Mouse (Mus musculus) neural tube, embryonic 11.5 days (tissue): ENCODE results near the gene Zfyve16. TPM values are rescaled to one million over a fixed set of nuclear protein-coding genes. Genes with fewer than 3 reads are reported as not detected.

Experiments used
- ATAC-seq: fragments of 200-750 bp; cut with Nextera tagmentation; 2 replicates; pipeline ENCODE4 v1.8.0; 2017; ENCODE audit warnings: moderate number of reproducible peaks, mild to moderate bottlenecking, moderate TSS enrichment, moderate library complexity; ENCODE audit not compliant: insufficient read depth, low FRiP score, low TSS enrichment
- DNase-seq: peaks from one replicate; pipeline ENCODE4 v3.0.0-alpha.2; 2015; ENCODE audit warnings: low spot score
- H3K27ac ChIP-seq: fragments of 300-500 bp; sonication (generic); 2 replicates; pipeline ENCODE4 v1.5.1; 2014; ENCODE audit warnings: low read depth, mild to moderate bottlenecking, low read length
- H3K27me3 ChIP-seq: fragments of 300-500 bp; sonication (generic); 2 replicates; pipeline ENCODE4 v1.6.1; 2014; ENCODE audit warnings: mild to moderate bottlenecking, low read length, mixed read lengths; ENCODE audit not compliant: control insufficient read depth, insufficient read depth
- H3K36me3 ChIP-seq: fragments of 300-500 bp; sonication (generic); 2 replicates; pipeline ENCODE4 v1.6.1; 2014; ENCODE audit warnings: mild to moderate bottlenecking, low read length, moderate library complexity, mixed read lengths; ENCODE audit not compliant: control insufficient read depth, insufficient read depth
- H3K4me1 ChIP-seq: fragments of 300-500 bp; sonication (generic); 2 replicates; pipeline ENCODE4 v1.6.1; 2014; ENCODE audit warnings: low read length, mixed read lengths; ENCODE audit not compliant: control insufficient read depth, insufficient read depth
- H3K4me2 ChIP-seq: fragments of 300-500 bp; sonication (generic); 2 replicates; pipeline ENCODE4 v1.6.1; 2014; ENCODE audit warnings: low read depth, mild to moderate bottlenecking, moderate library complexity
- H3K4me3 ChIP-seq: fragments of 300-500 bp; sonication (generic); 2 replicates; pipeline ENCODE4 v1.5.1; 2014; ENCODE audit warnings: low read depth, low read length
- H3K9ac ChIP-seq: fragments of 300-500 bp; sonication (generic); 2 replicates; pipeline ENCODE4 v1.6.1; 2014; ENCODE audit warnings: mild to moderate bottlenecking, low read length
- H3K9me3 ChIP-seq: fragments of 300-500 bp; sonication (generic); 2 replicates; pipeline ENCODE4 v1.6.1; 2016; ENCODE audit warnings: low read length; ENCODE audit not compliant: control insufficient read depth
- WGBS: fragments of 180-500 bp; shearing (Covaris S2); extraction: QIAGEN DNeasy Blood & Tissue Kit; methylation state at CpG from one replicate; pipeline ENCODE4 v1.1.7; 2014; 5-methylcytosine and 5-hydroxymethylcytosine counted together
- polyA plus RNA-seq: library from polyadenylated mRNA; unstranded; fragments of >200 nt; fragmentation: Nextera tagmentation; extraction: Ambion mirVana; gene quantifications from 2 replicates; pipeline ENCODE4 v1.2.1, GENCODE M21; 2014

Zfyve16 gene
- 13.4 and 14.7 TPM in 2 replicates for polyA plus RNA-seq

- Histone ChIP-seq H3K4me1 (peaks cover 4% of the 10 kb centered on the region), H3K4me3 (peak within 1 kb of the TSS; percentile 60), H3K36me3 (no peaks in the 10 kb centered on the region), H3K27me3 (no peaks in the 10 kb centered on the region), H3K4me2 (peak within 1 kb of the TSS; percentile 72), H3K9ac (peak within 1 kb of the TSS; percentile 78), H3K9me3 (no peaks in the 10 kb centered on the region), H3K27ac (peak within 1 kb of the TSS; percentile 90)
- ATAC-seq: peak; percentile 98
- under 1% methylated on average over 42 of the region's 46 CpGs for WGBS
- peak; percentile 99 for DNase-seq
Measured at GRCm38 (mm10) chr13:92530721-92531211, at the start of gene Zfyve16. Zfyve16 (minus strand) TSS chr13:92530868.

GRCm38 (mm10) chr13:92578210-92578609 is 47.5 kb upstream of the Zfyve16 start:
- no peak overlapping the region for H3K4me2 ChIP-seq
- no peaks in the 10 kb centered on the region for H3K36me3 ChIP-seq
- DNase-seq (no peak), ATAC-seq (no peak)
- no peaks in the 10 kb centered on the region for H3K27me3 ChIP-seq
- no peaks in the 10 kb centered on the region for H3K9me3 ChIP-seq
- H3K4me3 ChIP-seq: no peak overlapping the region
- no peak overlapping the region for H3K27ac ChIP-seq
- H3K4me1 ChIP-seq: no peaks in the 10 kb centered on the region
- H3K9ac ChIP-seq: no peak overlapping the region
- 82% methylated on average over 4 of the region's 4 CpGs for WGBS

GRCm38 (mm10) chr13:92576688-92577087 is 46.0 kb upstream of the Zfyve16 start:
- no peak overlapping the region for H3K27ac ChIP-seq
- H3K9ac ChIP-seq: no peak overlapping the region
- no peaks in the 10 kb centered on the region for H3K36me3 ChIP-seq
- no peaks in the 10 kb centered on the region for H3K9me3 ChIP-seq
- no peak overlapping the region for H3K4me3 ChIP-seq
- no peaks in the 10 kb centered on the region for H3K4me1 ChIP-seq
- 71% methylated on average over 6 of the region's 6 CpGs for WGBS
- no peak overlapping the region for H3K4me2 ChIP-seq
- ATAC-seq: no peak
- no peak for DNase-seq
- H3K27me3 ChIP-seq: no peaks in the 10 kb centered on the region

GRCm38 (mm10) chr13:92576072-92576471 is 45.4 kb upstream of the Zfyve16 start, which contains the start of gene Spz1:
Spz1 (minus strand) TSS chr13:92576172.
- DNase-seq (no peak), ATAC-seq (no peak)
- Histone ChIP-seq H3K27ac (no peak within 1 kb of the TSS), H3K9ac (no peak within 1 kb of the TSS), H3K4me3 (no peak within 1 kb of the TSS), H3K9me3 (no peaks in the 10 kb centered on the region), H3K4me1 (no peaks in the 10 kb centered on the region), H3K27me3 (no peaks in the 10 kb centered on the region), H3K36me3 (no peaks in the 10 kb centered on the region), H3K4me2 (no peak within 1 kb of the TSS)

GRCm38 (mm10) chr13:92559429-92559828 is 28.8 kb upstream of the Zfyve16 start:
- ATAC-seq (no peak), DNase-seq (no peak)
- Histone ChIP-seq H3K4me3 (no peak overlapping the region), H3K27ac (no peak overlapping the region), H3K27me3 (no peaks in the 10 kb centered on the region), H3K36me3 (no peaks in the 10 kb centered on the region), H3K9ac (no peak overlapping the region), H3K9me3 (no peaks in the 10 kb centered on the region), H3K4me2 (no peak overlapping the region), H3K4me1 (peaks cover 9% of the 10 kb centered on the region; the same call in 1 of the 2 replicates)
- WGBS: 71% methylated on average over 5 of the region's 5 CpGs

GRCm38 (mm10) chr13:92557229-92557628 is 26.6 kb upstream of the Zfyve16 start:
- H3K4me1 ChIP-seq: peaks cover 9% of the 10 kb centered on the region; the same call in 1 of the 2 replicates
- DNase-seq (no peak), ATAC-seq (no peak)
- no peak overlapping the region for H3K9ac ChIP-seq
- no peaks in the 10 kb centered on the region for H3K36me3 ChIP-seq
- H3K9me3 ChIP-seq: no peaks in the 10 kb centered on the region
- no peak overlapping the region for H3K4me2 ChIP-seq
- H3K27ac ChIP-seq: 0 out of 2 replicates have a peak overlapping the region, but pooled peaks have one; percentile 8
- H3K4me3 ChIP-seq: no peak overlapping the region
- no peaks in the 10 kb centered on the region for H3K27me3 ChIP-seq
- 47% methylated on average over 2 of the region's 2 CpGs for WGBS

- Histone ChIP-seq H3K9me3 (no peaks in the 10 kb centered on the region), H3K36me3 (no peaks in the 10 kb centered on the region), H3K27me3 (no peaks in the 10 kb centered on the region), H3K27ac (no peak overlapping the region), H3K4me2 (no peak overlapping the region), H3K4me3 (no peak overlapping the region), H3K9ac (no peak overlapping the region), H3K4me1 (peaks cover 9% of the 10 kb centered on the region; the same call in 1 of the 2 replicates)
- WGBS: 13% methylated on average over 8 of the region's 8 CpGs
- DNase-seq (peak; percentile 52), ATAC-seq (0 out of 2 replicates have a peak, but pooled peaks have one; percentile 35)
Measured at GRCm38 (mm10) chr13:92556458-92557126, 25.9 kb upstream of the Zfyve16 start.

- no peak for ATAC-seq
- H3K27me3 ChIP-seq: no peaks in the 10 kb centered on the region
- 85% methylated on average over 4 of the region's 4 CpGs for WGBS
Measured at GRCm38 (mm10) chr13:92547093-92547492, 16.4 kb upstream of the Zfyve16 start.

GRCm38 (mm10) chr13:92540997-92541396 is 10.3 kb upstream of the Zfyve16 start:
- Histone ChIP-seq H3K4me2 (no peak overlapping the region), H3K36me3 (no peaks in the 10 kb centered on the region), H3K27ac (no peak overlapping the region), H3K9me3 (no peaks in the 10 kb centered on the region), H3K4me3 (no peak overlapping the region), H3K9ac (no peak overlapping the region), H3K27me3 (no peaks in the 10 kb centered on the region), H3K4me1 (no peaks in the 10 kb centered on the region)
- ATAC-seq (no peak), DNase-seq (no peak)
- 88% methylated on average over 6 of the region's 6 CpGs for WGBS

More at GRCm38 (mm10) chr13:92547093-92547492, 16.4 kb upstream of the Zfyve16 start:
- no peak overlapping the region for H3K4me2 ChIP-seq
- DNase-seq: no peak
- no peak overlapping the region for H3K4me3 ChIP-seq
- H3K36me3 ChIP-seq: no peaks in the 10 kb centered on the region
- no peak overlapping the region for H3K27ac ChIP-seq
- no peaks in the 10 kb centered on the region for H3K4me1 ChIP-seq
- H3K9ac ChIP-seq: no peak overlapping the region
- H3K9me3 ChIP-seq: peaks cover 15% of the 10 kb centered on the region; the same call in 1 of the 2 replicates
